Mouse (Mus musculus) stomach, postnatal 0 days (tissue): ENCODE data around the gene Fam173a.

Experiments
- CTCF ChIP-seq: IDR thresholded peaks from 2 replicates; pipeline ENCODE4 v1.5.1; 2016; ENCODE audit warnings: antibody characterized with exemption, low read depth, mild to moderate bottlenecking, moderate library complexity
- EP300 ChIP-seq: optimal IDR thresholded peaks from 2 replicates; pipeline ENCODE3; 2016; ENCODE audit warnings: antibody characterized with exemption

GRCm38 (mm10) chr17:25751446-25751845, 41.3 kb downstream of the Fam173a start:
- no peak for TF ChIP-seq CTCF
- no peak for TF ChIP-seq EP300
